Mouse (Mus musculus): ENCODE measurements around the gene Bach2. TPM values are rescaled to one million over a fixed set of nuclear protein-coding genes. Genes with fewer than 3 reads are reported as not detected.

Gene Bach2
- total RNA-seq, 2 experiments from 2014 or later = 13.2 to 14.4 TPM

GRCm38 (mm10) chr4:32291406-32291805 is 52.8 kb downstream of the Bach2 start:
- no peak for DNase-seq (ENCODE audit: low spot score in 2 of 2)

GRCm38 (mm10) chr4:32293686-32294265 is 55.2 kb downstream of the Bach2 start:
- DNase-seq (ENCODE audit: low spot score in 2 of 2) = no peak

DNA sequence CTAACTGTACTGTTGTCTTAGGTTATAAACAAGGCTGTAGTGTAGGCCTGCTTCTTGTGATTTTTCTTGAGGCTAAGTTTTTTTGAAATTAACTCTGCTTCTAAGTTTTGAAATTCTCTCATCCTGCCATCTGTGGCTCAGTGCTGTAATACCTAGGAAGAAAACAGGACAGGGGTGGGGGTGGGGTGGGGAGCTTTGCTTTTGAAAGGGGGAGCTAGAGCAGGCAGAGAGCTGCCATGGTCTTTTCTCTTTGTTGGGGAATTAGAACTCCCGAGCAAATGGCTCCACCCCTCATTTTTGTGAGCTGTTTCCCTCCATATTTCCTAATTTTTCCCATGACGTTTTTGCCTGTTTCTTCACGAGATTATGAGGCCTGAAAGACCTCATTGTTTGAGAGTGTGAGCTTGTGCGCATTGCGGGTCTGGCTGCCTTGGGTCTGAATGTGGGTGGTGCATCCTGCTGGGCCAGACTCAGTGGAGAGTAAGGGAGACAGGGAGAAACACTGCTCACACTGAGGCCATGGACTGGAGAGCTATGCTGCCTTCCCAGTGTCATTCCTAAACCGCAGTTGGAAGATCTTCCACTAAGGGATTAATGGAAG is 58.6 kb downstream of the Bach2 start:
- no peak for DNase-seq (ENCODE audit: low spot score in 2 of 2)

DNA sequence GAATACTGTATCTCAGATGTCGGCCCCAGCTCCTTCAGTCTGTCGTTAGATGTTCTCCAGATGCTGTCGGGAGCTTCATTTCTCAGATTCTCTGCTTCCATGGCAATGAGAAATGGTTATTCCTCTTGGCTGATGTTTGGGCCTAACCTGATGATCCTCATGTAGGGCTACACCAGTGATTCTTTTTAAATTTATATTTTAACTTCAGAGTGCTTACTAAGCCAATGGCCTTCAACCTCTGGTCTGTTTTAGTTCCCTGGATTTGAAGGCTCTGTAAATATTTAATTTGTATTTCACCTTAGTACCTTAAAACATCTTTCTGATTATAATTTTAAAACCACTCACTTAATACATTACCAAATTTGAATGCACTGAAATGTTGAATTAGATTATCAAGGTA is 60.6 kb downstream of the Bach2 start:
- DNase-seq (ENCODE audit: low spot score in 2 of 2) = no peak

- DNase-seq (ENCODE audit: low spot score in 2 of 2) = no peak
These were observed 61.4 kb downstream of the Bach2 start for GRCm38 (mm10) chr4:32299970-32300369.

- DNase-seq (ENCODE audit: low spot score in 2 of 2) = no peak
These were observed 64.1 kb downstream of the Bach2 start for GRCm38 (mm10) chr4:32302668-32303067.

DNA sequence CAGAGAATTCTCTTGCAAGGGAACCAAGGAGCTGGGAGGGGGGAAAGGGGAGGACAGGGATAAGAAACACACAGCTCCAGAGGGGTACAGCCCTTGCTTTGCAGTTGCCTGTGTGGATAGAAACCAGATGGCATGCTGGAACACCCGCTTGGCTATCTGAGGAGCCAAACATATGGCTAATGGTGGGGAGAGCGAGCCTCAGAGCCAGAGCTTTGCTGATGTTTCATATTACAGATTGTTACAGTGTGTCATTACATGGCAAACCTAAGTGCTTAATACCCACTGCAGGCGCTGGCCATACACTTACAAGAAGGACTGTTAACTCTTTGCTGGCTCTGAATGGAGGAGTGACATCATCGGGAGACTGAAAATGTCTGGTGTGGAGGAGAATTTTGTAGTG is 64.5 kb downstream of the Bach2 start:
- DNase-seq (ENCODE audit: low spot score in 2 of 2) = peak in 1 of 2 experiments; percentile 55

- peak; percentile 85 to 88 for DNase-seq (ENCODE audit: low spot score in 2 of 2)
These were observed 65.1 kb downstream of the Bach2 start for GRCm38 (mm10) chr4:32303674-32304073.

- DNase-seq (ENCODE audit: low spot score in 2 of 2) = no peak
These were observed 65.7 kb downstream of the Bach2 start for GRCm38 (mm10) chr4:32304221-32304703.

- peak; percentile 45 to 46 for DNase-seq (ENCODE audit: low spot score in 2 of 2)
These were observed 66.5 kb downstream of the Bach2 start for GRCm38 (mm10) chr4:32305036-32305615.

GRCm38 (mm10) chr4:32305683-32306082 is 67.1 kb downstream of the Bach2 start:
- DNase-seq (ENCODE audit: low spot score in 2 of 2) = no peak

DNA sequence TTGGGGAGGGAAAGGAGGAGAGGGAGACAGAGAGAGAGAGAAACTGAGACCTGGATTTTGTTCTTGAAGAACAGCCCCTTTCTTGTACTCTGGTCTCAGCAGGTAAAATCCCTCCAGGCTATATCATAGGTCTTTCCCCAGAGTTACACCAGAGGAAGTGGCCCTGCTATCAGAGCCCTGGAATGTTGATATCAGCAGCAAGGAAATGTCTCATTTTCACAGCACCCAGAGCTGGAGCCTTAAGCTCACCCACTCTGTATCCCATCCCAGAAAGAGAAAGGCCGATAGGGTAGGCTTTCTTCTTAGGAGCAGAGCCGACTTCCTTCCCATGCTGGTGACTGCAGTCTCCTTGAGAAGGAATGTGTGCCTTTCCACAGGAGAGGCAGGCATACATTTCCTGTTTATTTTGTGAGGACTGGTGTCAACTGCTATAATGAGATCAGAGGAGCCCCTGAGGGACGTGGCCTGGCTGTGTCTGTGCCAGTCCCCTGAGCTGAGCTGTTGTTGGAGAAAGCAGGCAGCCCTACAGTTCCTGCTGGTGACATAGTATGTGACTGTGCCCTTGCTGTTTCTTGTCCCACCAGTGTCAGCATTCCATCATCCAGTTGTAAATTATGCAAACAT is 67.7 kb downstream of the Bach2 start:
- no peak for DNase-seq (ENCODE audit: low spot score in 2 of 2)

DNA sequence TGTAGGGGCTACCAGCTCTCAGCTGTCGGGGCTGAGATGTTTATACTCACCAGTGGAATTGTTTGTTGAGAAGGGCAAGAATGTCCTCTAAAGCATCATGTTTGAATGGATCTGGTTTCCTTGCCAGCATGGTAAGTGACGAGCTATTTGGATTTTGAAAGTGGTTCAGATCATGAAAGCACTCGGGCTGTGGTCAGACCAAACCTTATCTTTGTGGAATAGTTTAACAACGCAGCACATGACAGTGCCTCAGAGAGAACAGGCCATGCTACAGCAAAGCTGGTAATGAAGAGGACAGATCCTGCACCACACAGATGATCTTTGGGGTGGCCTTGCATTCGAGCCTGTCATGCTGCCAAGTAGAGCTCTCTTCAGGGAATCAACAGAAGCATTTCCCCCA is 68.6 kb downstream of the Bach2 start:
- no peak for DNase-seq (ENCODE audit: low spot score in 2 of 2)

DNA sequence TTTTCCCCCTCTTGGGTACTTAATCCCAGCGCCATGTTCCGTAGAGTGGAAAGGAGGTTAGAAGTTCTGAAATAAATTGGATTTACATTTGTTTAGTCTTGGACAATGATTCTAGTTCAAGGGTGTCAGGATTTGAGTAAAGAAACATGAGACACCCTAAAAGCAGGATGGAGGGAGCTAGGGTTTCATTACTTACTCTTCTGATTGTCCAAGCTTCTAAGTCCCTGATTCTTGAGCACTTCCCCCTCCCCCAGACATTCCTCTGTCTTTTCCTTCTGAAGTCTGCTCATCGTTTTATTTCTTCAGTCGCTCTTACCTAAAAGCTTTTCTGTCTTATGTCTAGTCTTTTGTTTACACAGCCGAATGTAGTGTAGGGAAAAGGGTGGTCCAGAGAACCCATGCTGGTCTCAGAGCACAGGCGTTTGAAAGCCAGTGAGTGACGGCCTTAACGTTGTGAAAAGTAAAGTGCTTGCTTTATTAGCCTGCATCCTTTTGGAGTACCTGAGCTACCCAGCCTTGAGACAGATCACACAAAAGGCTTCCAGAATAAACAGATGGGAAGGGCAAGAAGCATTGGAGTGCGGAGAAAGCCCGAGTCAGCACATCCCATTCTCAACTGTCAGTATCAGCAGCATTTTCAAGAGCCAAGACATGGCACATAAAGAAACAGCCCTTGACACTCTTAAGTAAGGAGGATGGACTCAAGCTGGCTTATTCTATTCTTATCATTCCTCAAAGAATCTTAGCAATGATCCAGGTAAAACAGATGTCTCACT is 73.8 kb downstream of the Bach2 start:
- no peak for DNase-seq (ENCODE audit: low spot score in 2 of 2)

DNA sequence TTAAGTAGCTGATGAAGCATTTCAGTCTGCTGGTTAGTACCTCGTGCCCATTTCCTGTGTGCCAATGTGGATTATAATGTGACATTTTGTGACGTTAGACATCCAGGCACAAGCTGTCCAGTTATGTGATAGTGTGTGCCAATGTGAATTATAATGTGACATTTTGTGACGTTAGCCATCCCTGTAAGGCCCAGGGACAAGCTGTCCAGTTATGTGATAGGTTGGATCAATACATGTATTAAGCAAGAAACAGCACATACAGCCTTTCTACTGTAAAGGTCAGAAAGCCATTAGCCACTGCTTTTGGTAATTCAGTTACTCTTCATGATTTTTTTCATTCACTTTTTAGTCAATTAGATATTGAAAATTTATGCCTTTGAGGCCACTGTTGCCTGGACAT is 76.3 kb downstream of the Bach2 start:
- DNase-seq (ENCODE audit: low spot score in 2 of 2) = no peak

GRCm38 (mm10) chr4:32318608-32319007 is 80.0 kb downstream of the Bach2 start:
- DNase-seq (ENCODE audit: low spot score in 2 of 2) = no peak

DNA sequence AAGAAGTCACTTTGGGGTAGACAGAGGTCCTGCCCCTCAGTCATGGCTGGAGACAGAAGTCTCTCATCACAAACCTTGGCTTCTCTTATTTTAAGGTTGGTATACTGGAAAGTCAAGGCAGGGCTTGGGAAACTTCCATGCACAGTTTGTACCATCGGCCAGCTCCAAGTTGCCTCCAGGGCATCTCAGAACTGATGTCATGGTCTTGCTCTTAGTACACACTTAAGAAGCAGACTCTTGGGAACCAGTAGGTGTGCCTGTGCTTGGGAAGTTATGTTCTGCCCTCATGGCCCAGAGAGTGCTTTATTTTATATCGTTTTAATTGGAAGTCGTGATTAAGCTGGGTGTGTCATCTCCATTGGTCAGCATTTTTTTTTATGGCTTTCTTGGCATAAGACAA is 80.7 kb downstream of the Bach2 start:
- no peak for DNase-seq (ENCODE audit: low spot score in 2 of 2)

- no peak for DNase-seq (ENCODE audit: low spot score in 2 of 2)
These were observed 81.4 kb downstream of the Bach2 start for GRCm38 (mm10) chr4:32320039-32320438.

GRCm38 (mm10) chr4:32324111-32324510 is 85.5 kb downstream of the Bach2 start:
- DNase-seq (ENCODE audit: low spot score in 2 of 2) = no peak

DNA sequence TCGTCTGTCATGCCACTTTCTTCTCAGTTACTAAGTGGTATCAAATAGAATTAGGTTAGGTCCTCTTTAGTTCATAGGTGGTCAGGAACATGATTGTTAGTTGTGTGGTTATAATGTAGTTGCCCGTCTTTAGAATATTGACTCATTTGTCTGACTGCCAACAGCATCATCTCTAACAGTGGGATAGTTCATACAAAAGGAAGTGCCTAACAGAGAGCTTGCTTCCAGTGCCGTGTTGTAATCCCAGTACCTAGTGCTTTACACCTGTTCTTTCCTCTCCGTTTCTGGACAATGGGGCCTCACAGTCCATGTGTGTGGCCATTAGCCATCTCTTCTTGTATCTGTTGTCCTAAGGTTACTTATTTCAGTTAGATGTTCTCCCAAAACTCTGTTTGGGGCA is 86.4 kb downstream of the Bach2 start:
- DNase-seq (ENCODE audit: low spot score in 2 of 2) = no peak

GRCm38 (mm10) chr4:32325596-32325995 is 87.0 kb downstream of the Bach2 start:
- no peak for DNase-seq (ENCODE audit: low spot score in 2 of 2)

- DNase-seq (ENCODE audit: low spot score in 2 of 2) = no peak
These were observed 87.7 kb downstream of the Bach2 start for GRCm38 (mm10) chr4:32326279-32326678.
